Mouse (Mus musculus): Measurements from ENCODE around the gene Chit1. TPM values are rescaled to one million over a fixed set of nuclear protein-coding genes. Genes with fewer than 3 reads are reported as not detected.
A peak's percentile ranks its signal among the peaks of the same experiment; 100 is the strongest.

Gene Chit1
- total RNA-seq, 1 experiment: 0.13 TPM

GRCm38 (mm10) chr1:134091851-134092250 is 19.2 kb upstream of the Chit1 start:
- H3K9me3 ChIP-seq (ENCODE audit: control insufficient read depth, insufficient read depth, low read depth, low read length): no peaks in the 10 kb centered on the region
- no peak overlapping the region for H3K9ac ChIP-seq (ENCODE audit: insufficient read depth, low read depth, low read length, poor library complexity, severe bottlenecking)
- H3K36me3 ChIP-seq (ENCODE audit: control insufficient read depth, insufficient read depth, low read length, poor library complexity, severe bottlenecking): no peaks in the 10 kb centered on the region
- no peak for DNase-seq (ENCODE audit: low read depth, low spot score)
- TF ChIP-seq MAFK (IDR thresholded peaks at IDR 0.05; ENCODE audit: insufficient read depth, low read depth, low read length) (no peak), ZNF384 (IDR thresholded peaks at IDR 0.05; ENCODE audit: low read depth, low read length) (no peak), ZC3H11A (IDR thresholded peaks at IDR 0.05; ENCODE audit: borderline replicate concordance, low read depth, low read length) (no peak), CHD2 (IDR thresholded peaks at IDR 0.05; ENCODE audit: low read depth, low read length) (no peak), HCFC1 (IDR thresholded peaks at IDR 0.05; ENCODE audit: borderline replicate concordance, insufficient read depth, low read length) (no peak)
- in situ Hi-C loops (cut with MboI; ENCODE audit: low sequenced_read_pairs in 2 of 2, unreplicated experiment in 2 of 2): no loop called here
- no peak overlapping the region for H3K27ac ChIP-seq (ENCODE audit: insufficient read depth, low read depth, low read length, poor library complexity, severe bottlenecking)
- no peak overlapping the region for H3K4me3 ChIP-seq (ENCODE audit: insufficient read depth in 1 of 2, low read depth in 1 of 2, low read length in 2 of 2, poor library complexity in 1 of 2, severe bottlenecking in 1 of 2)
- H3K4me1 ChIP-seq (ENCODE audit: control insufficient read depth in 2 of 2, insufficient read depth in 2 of 2, low read length in 2 of 2, poor library complexity in 1 of 2): peaks cover 2 to 12% of the 10 kb centered on the region in 2 experiments; a peak in 1 of 4 replicates

- Histone ChIP-seq H3K27ac (ENCODE audit: insufficient read depth, low read depth, low read length, poor library complexity, severe bottlenecking) (no peak overlapping the region), H3K9ac (ENCODE audit: insufficient read depth, low read depth, low read length, poor library complexity, severe bottlenecking) (no peak overlapping the region), H3K4me1 (ENCODE audit: control insufficient read depth in 2 of 2, insufficient read depth in 2 of 2, low read length in 2 of 2, poor library complexity in 1 of 2) (peaks cover 2 to 11% of the 10 kb centered on the region in 2 experiments; a peak in 1 of 4 replicates), H3K36me3 (ENCODE audit: control insufficient read depth, insufficient read depth, low read length, poor library complexity, severe bottlenecking) (no peaks in the 10 kb centered on the region), H3K4me3 (ENCODE audit: insufficient read depth in 1 of 2, low read depth in 1 of 2, low read length in 2 of 2, poor library complexity in 1 of 2, severe bottlenecking in 1 of 2) (peak overlapping the region in 1 of 2 experiments; percentile 57; a peak in 1 of 4 replicates), H3K9me3 (ENCODE audit: control insufficient read depth, insufficient read depth, low read depth, low read length) (no peaks in the 10 kb centered on the region)
- DNase-seq (ENCODE audit: low read depth, low spot score): no peak
- no peak for TF ChIP-seq HCFC1 (IDR thresholded peaks at IDR 0.05; ENCODE audit: borderline replicate concordance, insufficient read depth, low read length)
- TF ChIP-seq CHD2 (IDR thresholded peaks at IDR 0.05; ENCODE audit: low read depth, low read length): no peak
- no peak for TF ChIP-seq ZNF384 (IDR thresholded peaks at IDR 0.05; ENCODE audit: low read depth, low read length)
- TF ChIP-seq ZC3H11A (IDR thresholded peaks at IDR 0.05; ENCODE audit: borderline replicate concordance, low read depth, low read length): no peak
- TF ChIP-seq MAFK (IDR thresholded peaks at IDR 0.05; ENCODE audit: insufficient read depth, low read depth, low read length): no peak
- in situ Hi-C loops (cut with MboI; ENCODE audit: low sequenced_read_pairs in 2 of 2, unreplicated experiment in 2 of 2): no loop called here
These were observed 18.7 kb upstream of the Chit1 start for GRCm38 (mm10) chr1:134092368-134092767.

GRCm38 (mm10) chr1:134092852-134093770 is 17.9 kb upstream of the Chit1 start:
- Histone ChIP-seq H3K4me1 (ENCODE audit: control insufficient read depth in 2 of 2, insufficient read depth in 2 of 2, low read length in 2 of 2, poor library complexity in 1 of 2) (peaks cover 2 to 13% of the 10 kb centered on the region in 2 experiments; a peak in 1 of 4 replicates), H3K4me3 (ENCODE audit: insufficient read depth in 1 of 2, low read depth in 1 of 2, low read length in 2 of 2, poor library complexity in 1 of 2, severe bottlenecking in 1 of 2) (peak overlapping the region; percentile 63 to 73), H3K9ac (ENCODE audit: insufficient read depth, low read depth, low read length, poor library complexity, severe bottlenecking) (peak overlapping the region; percentile 71), H3K36me3 (ENCODE audit: control insufficient read depth, insufficient read depth, low read length, poor library complexity, severe bottlenecking) (no peaks in the 10 kb centered on the region), H3K9me3 (ENCODE audit: control insufficient read depth, insufficient read depth, low read depth, low read length) (no peaks in the 10 kb centered on the region), H3K27ac (ENCODE audit: insufficient read depth, low read depth, low read length, poor library complexity, severe bottlenecking) (no peak overlapping the region)
- peak; percentile 61 for DNase-seq (ENCODE audit: low read depth, low spot score)
- in situ Hi-C loops (cut with MboI; ENCODE audit: low sequenced_read_pairs in 2 of 2, unreplicated experiment in 2 of 2): no loop called here
- TF ChIP-seq HCFC1 (IDR thresholded peaks at IDR 0.05; ENCODE audit: borderline replicate concordance, insufficient read depth, low read length): 0 out of 2 replicates have a peak, but pooled peaks have one; percentile 12
- 0 out of 2 replicates have a peak, but pooled peaks have one; percentile 1 for TF ChIP-seq ZC3H11A (IDR thresholded peaks at IDR 0.05; ENCODE audit: borderline replicate concordance, low read depth, low read length)
- TF ChIP-seq CHD2 (IDR thresholded peaks at IDR 0.05; ENCODE audit: low read depth, low read length): no peak

GRCm38 (mm10) chr1:134093771-134094526 is 17.1 kb upstream of the Chit1 start:
- Histone ChIP-seq H3K9ac (ENCODE audit: insufficient read depth, low read depth, low read length, poor library complexity, severe bottlenecking) (peak overlapping the region; percentile 71; the same call in 1 of the 2 replicates), H3K4me1 (ENCODE audit: control insufficient read depth in 2 of 2, insufficient read depth in 2 of 2, low read length in 2 of 2, poor library complexity in 1 of 2) (peaks cover 7 to 19% of the 10 kb centered on the region in 2 experiments; a peak in 2 of 4 replicates), H3K27ac (ENCODE audit: insufficient read depth, low read depth, low read length, poor library complexity, severe bottlenecking) (no peak overlapping the region), H3K36me3 (ENCODE audit: control insufficient read depth, insufficient read depth, low read length, poor library complexity, severe bottlenecking) (no peaks in the 10 kb centered on the region), H3K9me3 (ENCODE audit: control insufficient read depth, insufficient read depth, low read depth, low read length) (no peaks in the 10 kb centered on the region), H3K4me3 (ENCODE audit: insufficient read depth in 1 of 2, low read depth in 1 of 2, low read length in 2 of 2, poor library complexity in 1 of 2, severe bottlenecking in 1 of 2) (peak overlapping the region; percentile 63 to 73; a peak in 3 of 4 replicates)
- DNase-seq (ENCODE audit: low read depth, low spot score): no peak
- in situ Hi-C loops (cut with MboI; ENCODE audit: low sequenced_read_pairs in 2 of 2, unreplicated experiment in 2 of 2): no loop called here
- TF ChIP-seq CHD2 (IDR thresholded peaks at IDR 0.05; ENCODE audit: low read depth, low read length): no peak
- TF ChIP-seq HCFC1 (IDR thresholded peaks at IDR 0.05; ENCODE audit: borderline replicate concordance, insufficient read depth, low read length): no peak
- TF ChIP-seq ZNF384 (IDR thresholded peaks at IDR 0.05; ENCODE audit: low read depth, low read length): no peak
- TF ChIP-seq MAFK (IDR thresholded peaks at IDR 0.05; ENCODE audit: insufficient read depth, low read depth, low read length): no peak
- no peak for TF ChIP-seq ZC3H11A (IDR thresholded peaks at IDR 0.05; ENCODE audit: borderline replicate concordance, low read depth, low read length)
